Mouse (Mus musculus): ENCODE results near the gene Poln.

DNA sequence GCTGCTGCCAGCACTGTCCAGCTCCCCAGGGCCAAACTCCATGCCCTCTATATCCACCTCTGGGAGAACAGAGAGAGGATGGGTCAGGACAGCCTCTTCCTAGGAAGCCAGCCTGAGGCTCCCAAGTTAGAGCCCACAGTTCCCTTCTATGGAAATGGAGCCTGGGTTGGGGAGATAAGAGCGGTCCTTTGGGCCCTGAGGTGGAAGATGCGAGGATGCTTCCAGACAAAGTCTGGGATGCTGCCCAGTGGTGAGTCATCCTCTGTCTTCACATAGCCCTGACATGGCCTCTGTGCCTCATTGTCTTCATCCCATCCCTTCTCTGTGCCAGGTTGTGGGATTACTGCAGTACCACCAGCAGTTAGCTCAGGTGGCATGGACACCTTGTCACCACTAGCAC is 7.8 kb upstream of the Poln start:
- TF ChIP-seq POLR2A (IDR thresholded peaks at IDR 0.05; ENCODE audit: insufficient read length, low read depth) (no peak), TCF3 (IDR thresholded peaks at IDR 0.05; ENCODE audit: insufficient read length, low read depth) (no peak), USF1 (IDR thresholded peaks at IDR 0.05; ENCODE audit: low read depth) (no peak), MYOG (IDR thresholded peaks at IDR 0.05; ENCODE audit: control insufficient read depth in 1 of 3, insufficient read depth in 1 of 3, insufficient read length in 2 of 3, low read depth in 2 of 3) (no peak), POLR2AphosphoS2 (IDR thresholded peaks at IDR 0.05; ENCODE audit: insufficient read length, low read depth) (no peak), TCF12 (IDR thresholded peaks at IDR 0.05; ENCODE audit: insufficient read depth, poor library complexity, severe bottlenecking) (no peak)

Data from myocyte (in vitro differentiated cells).